ENCODE assay signal across 8 mouse cellular contexts in the genomic region with DNA sequence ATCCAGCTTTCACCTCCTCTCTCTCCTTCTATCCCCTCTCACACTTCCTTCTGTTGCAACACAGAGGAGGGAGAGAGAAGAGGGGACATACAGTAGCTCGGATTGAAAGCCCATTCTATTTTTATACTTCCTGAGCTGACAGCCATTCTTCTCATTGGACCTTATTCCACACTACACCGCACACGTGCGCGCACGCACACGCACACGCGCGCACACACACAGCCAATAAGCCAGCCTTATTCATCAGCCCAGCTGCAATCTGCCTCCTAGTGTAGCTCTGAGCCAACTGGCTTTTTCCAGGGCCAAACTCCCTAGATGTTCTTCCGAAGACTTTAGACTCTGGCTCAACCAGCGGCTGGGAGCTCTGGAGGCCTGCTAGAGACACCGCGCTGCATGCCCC.
DNase-seq lines count a peak whose midpoint lies in the region; ATAC-seq and TF ChIP-seq lines count a peak whose summit lies in the region.

No protein-coding gene starts in this region.

- peak; percentile 52 for DNase-seq in brain, embryonic 14.5 days (ENCODE audit: low read depth)
- peak; percentile 38 to 58 for DNase-seq in layer of hippocampus, postnatal 10 days (ENCODE audit: low spot score in 2 of 2)
- peak; percentile 58 to 64 for DNase-seq in right cerebral cortex, postnatal 36 days (ENCODE audit: low spot score in 2 of 2)
- DNase-seq in adrenal gland, postnatal 4 days (ENCODE audit: low spot score in 2 of 2), result no peak

- WGBS in forebrain, embryonic 15.5 days, result 79% methylated on average over 14 of the region's 14 CpGs
- 91% methylated on average over 14 of the region's 14 CpGs for WGBS in forebrain, embryonic 12.5 days
- 69% methylated on average over 14 of the region's 14 CpGs for WGBS in heart, embryonic 13.5 days

- H3K4me2 ChIP-seq in forebrain, embryonic 15.5 days (replicated peaks), result no peak overlapping the region
- no peak overlapping the region for H3K4me2 ChIP-seq in forebrain, embryonic 12.5 days
- no peak overlapping the region for H3K4me2 ChIP-seq in heart, embryonic 13.5 days

- TF ChIP-seq POLR2A in brain, embryonic 14.5 days (IDR thresholded peaks at IDR 0.05; ENCODE audit: borderline replicate concordance, extremely low read depth, insufficient read depth, insufficient read length, poor library complexity, severe bottlenecking), result no peak

- H3K36me3 ChIP-seq in forebrain, embryonic 15.5 days, result no peaks in the 10 kb centered on the region
- no peaks in the 10 kb centered on the region for H3K36me3 ChIP-seq in forebrain, embryonic 12.5 days (replicated peaks)
- no peaks in the 10 kb centered on the region for H3K36me3 ChIP-seq in heart, embryonic 13.5 days

- H3K9ac ChIP-seq in forebrain, embryonic 15.5 days (replicated peaks), result no peak overlapping the region
- H3K9ac ChIP-seq in forebrain, embryonic 12.5 days, result no peak overlapping the region
- H3K9ac ChIP-seq in heart, embryonic 13.5 days, result no peak overlapping the region

- no peak overlapping the region for H3K4me3 ChIP-seq in forebrain, embryonic 15.5 days
- H3K4me3 ChIP-seq in forebrain, embryonic 12.5 days (replicated peaks), result no peak overlapping the region
- no peak overlapping the region for H3K4me3 ChIP-seq in heart, embryonic 13.5 days

- ATAC-seq in forebrain, embryonic 15.5 days (replicated peaks), result 0 out of 2 replicates have a peak, but pooled peaks have one; percentile 12
- no peak for ATAC-seq in forebrain, embryonic 12.5 days (ENCODE audit: low FRiP score)
- 0 out of 2 replicates have a peak, but pooled peaks have one; percentile 18 for ATAC-seq in heart, embryonic 13.5 days (ENCODE audit: extremely low read depth, insufficient number of reproducible peaks, low FRiP score, low TSS enrichment)
- no peak for ATAC-seq in erythroblast, adult 5-6 weeks (replicated peaks; ENCODE audit: low FRiP score, poor library complexity, severe bottlenecking)

- peaks cover 14% of the 10 kb centered on the region for H3K4me1 ChIP-seq in forebrain, embryonic 15.5 days
- peaks cover 19% of the 10 kb centered on the region for H3K4me1 ChIP-seq in forebrain, embryonic 12.5 days
- H3K4me1 ChIP-seq in heart, embryonic 13.5 days, result peaks cover 24% of the 10 kb centered on the region

- H3K27me3 ChIP-seq in forebrain, embryonic 15.5 days, result no peaks in the 10 kb centered on the region
- no peaks in the 10 kb centered on the region for H3K27me3 ChIP-seq in forebrain, embryonic 12.5 days
- no peaks in the 10 kb centered on the region for H3K27me3 ChIP-seq in heart, embryonic 13.5 days (replicated peaks)

- TF ChIP-seq CTCF in brain, embryonic 14.5 days (IDR thresholded peaks at IDR 0.05; ENCODE audit: borderline replicate concordance, extremely low read depth, insufficient read depth, insufficient read length), result no peak

- H3K27ac ChIP-seq in forebrain, embryonic 15.5 days (replicated peaks), result peak overlapping the region; percentile 52
- H3K27ac ChIP-seq in forebrain, embryonic 12.5 days, result no peak overlapping the region
- peak overlapping the region; percentile 45; the same call in 1 of the 2 replicates for H3K27ac ChIP-seq in heart, embryonic 13.5 days (replicated peaks)

- H3K9me3 ChIP-seq in forebrain, embryonic 15.5 days, result no peaks in the 10 kb centered on the region
- H3K9me3 ChIP-seq in forebrain, embryonic 12.5 days, result no peaks in the 10 kb centered on the region
- no peaks in the 10 kb centered on the region for H3K9me3 ChIP-seq in heart, embryonic 13.5 days

Comparison
In these comparisons a context has a peak if more than half of its experiments do, and no peak if none do; other contexts are left out.
1. ATAC-seq: peak in forebrain, embryonic 15.5 days (single experiment) and heart, embryonic 13.5 days (single experiment); none in forebrain, embryonic 12.5 days (single experiment) and erythroblast, adult 5-6 weeks (single experiment).
2. DNase-seq: peak in brain, embryonic 14.5 days (single experiment), layer of hippocampus, postnatal 10 days (2 of 2) and right cerebral cortex, postnatal 36 days (2 of 2); none in adrenal gland, postnatal 4 days (0 of 2).